Mouse (Mus musculus) frontal cortex, postnatal 25 days (tissue): Measurements from ENCODE around the gene Rmnd5a.
A peak's percentile ranks its signal among the peaks of the same experiment; 100 is the strongest.
"Not testable (repeated sequence)": the region's sequence is repeated elsewhere in the genome, so short reads cannot be mapped to it uniquely, and the experiment has no call there.

Source experiments
- DNase-seq, 2 experiments: peaks; one replicate each; pipeline ENCODE4 v3.0.0; 2022; ENCODE audit warnings: low spot score in 2 of 2

Rmnd5a gene

GRCm38 (mm10) chr6:71440492-71441250 is at the start of gene Rmnd5a:
TSS of gene Rmnd5a (minus strand) at chr6:71440637.
- peak; percentile 93 to 96 for DNase-seq

- DNase-seq, result no peak
Measured at GRCm38 (mm10) chr6:71487966-71488365, 47.5 kb upstream of the Rmnd5a start.

DNA sequence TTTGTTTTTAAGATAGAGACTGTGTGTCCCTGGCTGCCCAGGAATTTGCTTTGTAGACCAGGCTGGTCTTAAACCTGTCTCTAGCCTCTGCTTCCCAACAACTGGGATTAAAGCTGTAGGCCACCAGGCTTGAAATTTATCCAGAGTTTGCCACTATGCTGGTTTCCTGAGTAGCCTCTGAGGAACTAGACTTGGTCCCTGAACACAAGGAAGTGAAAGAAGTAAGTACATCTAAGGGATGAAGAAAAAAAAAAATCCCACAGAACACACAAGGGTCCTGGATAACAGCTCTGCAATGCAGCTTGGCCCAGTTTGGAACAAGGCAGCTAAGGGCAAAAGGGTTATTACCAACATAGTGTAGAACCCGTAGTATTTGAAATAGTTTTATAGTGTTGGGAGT is 46.4 kb upstream of the Rmnd5a start:
- DNase-seq, result no peak

DNA sequence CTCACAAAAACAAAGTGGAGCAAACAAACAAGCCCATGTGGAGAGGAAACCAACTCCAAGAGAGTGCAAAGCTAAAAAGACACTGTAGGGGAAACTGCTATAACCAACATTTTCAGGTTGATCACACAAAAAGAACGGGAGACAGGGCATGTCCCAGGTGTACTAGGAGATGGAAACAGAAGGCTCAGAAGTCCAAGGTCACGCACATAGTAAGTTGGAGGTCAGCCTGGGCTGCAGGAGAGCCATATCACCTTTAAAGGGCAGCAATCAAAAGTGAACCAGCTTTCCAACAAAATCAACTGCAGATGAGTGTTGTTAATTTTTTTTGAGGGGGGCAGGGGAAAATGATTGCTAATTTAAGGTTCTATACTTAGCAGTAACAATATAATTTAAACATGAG is 45.8 kb upstream of the Rmnd5a start:
- no peak for DNase-seq

DNA sequence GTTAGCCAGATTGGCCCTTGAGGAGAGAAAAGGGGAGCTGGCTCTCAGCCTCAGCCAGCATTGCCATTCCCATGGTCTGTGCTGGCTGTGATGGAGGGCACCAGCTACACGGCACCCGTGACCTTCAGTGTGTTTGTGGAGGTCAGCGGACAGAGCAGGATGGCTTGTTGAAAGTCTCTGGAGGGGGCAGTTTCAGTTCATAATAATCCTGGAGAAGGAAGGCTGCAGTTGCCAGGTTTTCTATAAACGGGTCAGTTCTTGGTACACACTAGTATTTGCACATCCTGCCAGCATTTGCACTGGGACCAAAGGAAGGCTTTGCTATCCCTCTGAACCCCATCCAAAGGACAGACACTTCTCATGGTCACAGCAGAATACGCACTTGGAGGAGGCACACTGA is 44.8 kb upstream of the Rmnd5a start:
- no peak for DNase-seq

DNA sequence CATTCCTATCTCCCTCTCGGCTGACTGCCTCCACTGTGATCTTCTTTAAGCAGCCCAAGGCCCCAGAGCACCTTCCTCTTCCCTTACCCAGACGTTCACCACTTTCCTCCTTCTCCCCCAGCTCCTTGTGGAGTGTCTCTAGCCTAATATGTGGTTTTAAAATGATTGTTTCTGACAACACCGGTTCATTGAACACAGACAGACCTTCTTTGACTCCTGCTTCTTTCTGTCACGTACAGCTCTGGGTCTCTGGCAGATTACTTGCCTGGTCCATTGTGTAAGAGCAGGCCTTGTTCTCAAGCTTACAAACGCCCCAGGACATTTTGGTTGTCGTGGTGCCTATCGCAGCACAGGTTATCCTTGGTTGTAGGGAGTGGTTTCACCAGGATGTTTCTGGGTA is 40.7 kb upstream of the Rmnd5a start:
- DNase-seq, result no peak

- DNase-seq, result no peak
Measured at GRCm38 (mm10) chr6:71480136-71480535, 39.7 kb upstream of the Rmnd5a start.

DNA sequence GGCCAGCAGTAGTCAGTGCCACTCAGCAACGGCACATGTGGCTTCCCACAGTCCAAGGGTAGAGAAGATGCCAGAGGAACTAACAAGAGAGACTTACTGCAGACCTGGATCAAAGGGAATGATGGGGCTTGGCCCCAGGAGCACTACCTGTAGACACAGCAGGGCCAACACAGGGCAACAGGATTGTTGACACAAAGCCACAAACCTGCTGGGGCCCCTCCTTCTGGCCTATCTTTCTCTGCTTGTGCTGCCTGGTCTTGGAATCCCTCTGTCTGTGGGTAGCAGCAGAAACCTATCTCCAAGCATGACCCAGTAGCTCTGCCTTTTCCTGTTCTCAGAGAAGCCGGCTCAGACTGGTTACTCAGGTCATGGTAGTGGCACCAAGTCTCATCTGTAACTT is 39.2 kb upstream of the Rmnd5a start:
- not testable (repeated sequence) for DNase-seq

DNA sequence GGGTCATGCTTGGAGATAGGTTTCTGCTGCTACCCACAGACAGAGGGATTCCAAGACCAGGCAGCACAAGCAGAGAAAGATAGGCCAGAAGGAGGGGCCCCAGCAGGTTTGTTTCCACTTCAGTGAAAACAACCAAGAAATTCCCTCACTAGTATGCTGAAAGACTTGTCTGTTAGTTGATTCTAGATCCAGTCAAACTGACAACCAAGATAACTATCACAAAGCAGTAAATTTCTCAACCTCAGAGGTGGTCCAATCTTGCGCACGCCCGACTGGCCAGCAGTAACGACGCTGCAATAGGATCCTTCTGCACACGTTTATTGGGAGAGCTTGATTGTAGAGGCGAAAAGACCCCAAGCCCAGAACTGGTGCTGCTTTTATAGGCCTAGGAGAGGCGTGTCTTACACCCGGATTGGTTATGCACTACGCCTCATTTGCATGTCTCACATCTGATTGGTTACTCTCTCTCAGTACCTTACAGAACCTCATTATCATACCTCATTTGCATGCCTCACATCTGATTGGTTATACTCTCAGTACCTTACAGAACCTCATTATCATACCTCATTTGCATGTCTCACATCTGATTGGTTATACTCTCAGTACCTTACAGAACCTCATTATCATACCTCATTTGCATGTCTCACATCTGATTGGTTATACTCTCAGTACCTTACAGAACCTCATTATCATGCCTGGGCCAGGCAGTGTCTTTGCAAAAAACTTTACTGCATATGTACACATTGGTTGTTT is 38.6 kb upstream of the Rmnd5a start:
- not testable (repeated sequence) for DNase-seq

GRCm38 (mm10) chr6:71476783-71477182 is 36.3 kb upstream of the Rmnd5a start:
- DNase-seq, result no peak

GRCm38 (mm10) chr6:71475604-71476003 is 35.2 kb upstream of the Rmnd5a start:
- DNase-seq, result no peak

GRCm38 (mm10) chr6:71472786-71473185 is 32.3 kb upstream of the Rmnd5a start:
- DNase-seq, result no peak

DNA sequence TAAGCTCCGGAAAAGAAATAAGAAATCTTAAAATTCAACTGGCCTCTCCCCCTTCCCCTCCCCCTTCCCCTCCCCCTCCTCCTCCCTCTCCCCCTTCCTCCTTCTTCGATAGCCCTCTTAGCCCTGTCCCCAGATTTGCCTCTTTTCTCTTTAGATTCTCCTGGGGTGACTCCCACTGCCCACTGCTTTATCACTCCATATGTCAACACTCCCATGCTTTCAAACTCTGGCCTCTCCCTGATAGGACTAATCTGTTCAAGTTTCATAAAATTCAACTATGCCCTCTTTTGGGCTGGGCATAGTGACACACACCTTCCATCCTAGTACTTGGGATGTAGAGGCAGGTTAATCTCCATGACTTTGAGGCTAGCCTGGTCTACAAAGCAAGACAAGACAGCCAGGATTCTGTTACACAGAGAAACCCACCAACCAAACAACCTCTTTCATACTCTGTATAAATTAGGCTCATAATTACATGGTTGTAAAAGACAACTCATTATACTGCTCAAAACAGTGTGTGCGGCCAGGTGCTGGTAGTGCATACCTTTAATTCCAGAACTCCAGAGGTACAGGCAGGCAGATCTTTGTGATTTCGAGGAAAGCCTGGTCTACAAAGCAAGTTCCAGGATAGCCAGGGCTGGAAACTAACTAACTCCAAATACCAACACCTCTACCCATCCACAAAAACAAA is 31.5 kb upstream of the Rmnd5a start:
- DNase-seq, result no peak

DNA sequence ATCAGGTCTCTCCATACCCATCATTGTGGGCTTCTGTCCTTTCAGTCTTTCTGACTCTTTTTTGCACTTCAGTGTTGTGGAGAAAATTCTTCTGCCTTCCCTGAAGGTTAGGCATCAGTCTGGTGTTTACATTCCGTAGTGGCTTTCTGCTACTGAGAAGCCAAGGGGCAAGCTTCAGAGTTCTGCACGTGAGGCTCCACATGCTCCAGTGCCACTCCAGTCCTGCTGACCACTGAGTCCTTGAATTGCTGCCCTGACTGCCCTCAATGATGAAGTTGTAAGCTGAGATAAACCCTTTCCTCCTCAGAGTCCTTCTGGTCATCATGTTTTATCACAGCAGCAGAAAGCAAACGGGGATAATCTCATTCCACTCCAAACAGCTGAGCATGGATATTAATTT is 28.9 kb upstream of the Rmnd5a start:
- DNase-seq, result no peak

- DNase-seq, result no peak
Measured at GRCm38 (mm10) chr6:71467766-71468165, 27.3 kb upstream of the Rmnd5a start.

GRCm38 (mm10) chr6:71465146-71465545 is 24.7 kb upstream of the Rmnd5a start:
- no peak for DNase-seq

DNA sequence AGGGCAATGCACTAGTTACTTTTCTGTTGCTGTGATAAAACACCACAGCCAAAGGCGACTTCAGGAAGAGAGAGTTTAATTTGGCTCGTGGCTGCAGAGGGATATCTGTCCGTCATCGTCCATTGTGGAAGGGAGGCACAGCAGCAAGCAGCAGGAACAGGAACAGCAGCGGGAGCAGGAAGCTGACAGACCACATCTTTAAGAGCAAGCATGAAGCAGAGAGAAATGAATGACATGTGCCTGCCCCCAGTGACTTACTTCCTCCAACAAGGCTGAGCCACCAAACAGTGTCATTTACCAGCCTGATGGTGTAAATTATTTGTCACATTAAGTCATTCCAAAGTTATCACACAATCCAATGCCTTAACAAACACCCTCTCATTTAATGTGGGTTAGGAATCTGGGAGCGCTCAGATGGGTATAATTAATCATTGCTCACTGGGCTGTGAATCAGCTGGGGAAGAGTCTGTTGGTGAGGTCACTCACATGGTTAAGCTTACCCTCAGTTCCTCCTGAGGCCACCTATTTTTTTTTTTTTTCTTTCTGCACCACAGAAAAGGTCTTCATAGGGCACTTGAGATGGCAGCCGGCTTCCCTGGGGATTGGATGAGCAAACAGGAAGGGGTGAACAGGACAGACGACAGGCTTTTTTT is 17.6 kb upstream of the Rmnd5a start:
- no peak for DNase-seq

DNA sequence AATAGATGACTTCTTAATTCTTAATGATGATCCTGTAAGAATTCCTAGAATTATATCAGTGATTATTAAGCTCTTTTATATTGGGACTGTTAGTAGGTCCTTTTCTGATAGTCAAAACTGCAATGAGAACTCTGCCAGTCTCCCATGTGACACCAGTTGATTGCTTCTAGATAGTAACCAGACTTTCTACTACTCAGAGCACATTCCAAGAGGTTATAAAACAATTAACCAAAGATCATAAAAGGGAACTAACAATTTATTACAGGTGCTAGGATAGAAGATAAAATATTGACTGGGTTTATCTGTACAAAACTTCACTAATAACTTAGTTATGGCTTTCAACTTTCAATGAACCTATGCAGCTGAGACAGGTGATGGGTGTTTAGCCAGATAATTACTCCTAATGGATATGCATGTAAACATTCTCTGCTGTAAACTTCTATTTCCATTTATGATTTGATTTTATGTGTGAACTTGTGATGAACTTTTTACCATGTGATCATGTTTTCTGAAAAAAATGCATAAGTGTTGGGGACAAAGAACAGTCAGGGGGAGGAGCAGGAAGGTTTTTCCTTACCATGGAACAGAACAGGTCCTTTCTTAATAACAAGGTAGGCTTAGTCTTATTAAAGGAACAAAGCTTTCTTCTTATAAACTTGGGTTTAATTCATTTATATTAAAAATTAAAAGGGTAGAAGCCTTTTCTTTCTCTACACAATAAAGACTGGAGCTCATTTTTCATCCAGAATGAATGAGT is 13.7 kb upstream of the Rmnd5a start:
- DNase-seq, result not testable (repeated sequence)

DNA sequence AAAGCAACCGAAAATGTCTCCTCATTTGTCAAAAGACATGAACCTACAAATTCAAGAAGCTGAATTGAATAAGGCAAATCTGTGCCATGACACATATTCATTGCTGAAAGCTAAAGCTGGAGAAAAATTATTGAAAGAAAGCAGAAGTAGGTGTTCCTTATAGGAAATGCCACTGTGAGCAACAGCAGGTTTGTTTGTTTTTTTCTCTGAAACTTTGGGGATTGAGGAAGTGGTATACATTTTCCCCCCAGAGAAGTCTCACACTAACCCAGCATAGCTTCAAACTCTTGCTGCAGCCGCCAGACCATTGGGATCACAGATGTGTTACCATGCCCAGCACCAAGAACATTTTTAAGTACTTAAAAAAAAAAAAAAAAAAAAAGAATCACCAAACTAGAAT is 12.4 kb upstream of the Rmnd5a start:
- no peak for DNase-seq

DNA sequence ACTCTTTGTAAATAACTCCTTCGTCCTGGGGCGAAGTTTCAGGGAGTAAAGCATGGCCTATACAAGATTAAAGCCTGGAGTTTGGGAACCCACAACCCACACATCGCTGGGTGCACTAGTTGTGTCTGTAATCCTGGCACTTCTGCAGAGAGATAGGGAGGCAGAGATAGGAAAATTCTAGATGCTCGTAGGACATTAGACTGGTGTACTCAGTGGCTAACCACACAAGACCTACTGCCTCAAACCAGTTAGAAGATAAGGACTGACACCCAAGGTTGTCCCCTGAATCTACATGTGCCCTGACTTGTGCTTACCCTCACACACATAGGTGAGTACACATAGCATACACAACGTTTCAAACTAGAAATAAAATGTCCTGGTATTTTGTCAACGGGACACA is 5.1 kb upstream of the Rmnd5a start:
- DNase-seq, result no peak

DNA sequence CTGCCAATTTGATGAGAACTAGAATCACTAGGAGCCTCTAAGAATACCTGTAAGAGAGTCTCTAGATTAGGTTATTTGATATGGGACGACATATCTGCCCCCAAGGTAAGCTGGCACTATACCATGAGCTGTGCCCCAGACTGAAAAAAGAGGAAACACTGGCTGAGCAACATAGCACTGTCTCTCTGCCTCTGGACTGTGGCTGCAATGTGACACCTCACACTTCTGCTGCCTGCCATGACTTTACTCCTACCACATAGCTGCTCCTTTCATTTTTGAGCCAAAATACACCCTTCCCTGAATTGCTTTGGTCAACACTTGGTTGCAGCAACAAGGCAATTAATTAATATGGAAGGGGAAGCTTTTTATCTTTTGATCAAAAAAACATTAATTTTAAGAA is 4.3 kb upstream of the Rmnd5a start:
- no peak for DNase-seq
